Mouse (Mus musculus) lung, embryonic 14.5 days (tissue): ENCODE data around the gene Gm10663. TPM values are rescaled to one million over a fixed set of nuclear protein-coding genes. Genes with fewer than 3 reads are reported as not detected.
A peak's percentile ranks its signal among the peaks of the same experiment; 100 is the strongest.

Experiments
- ATAC-seq: fragments of 200-750 bp; cut with Nextera tagmentation; 2 replicates; pipeline ENCODE4 v1.8.0; 2017; ENCODE audit warnings: mild to moderate bottlenecking, moderate TSS enrichment, moderate library complexity; ENCODE audit not compliant: insufficient read depth
- DNase-seq: peaks from one replicate; pipeline ENCODE4 v3.0.0-alpha.2; 2015
- H3K27ac ChIP-seq: fragments of 300-500 bp; sonication (generic); 2 replicates; pipeline ENCODE4 v1.5.1; 2014; ENCODE audit warnings: low read depth, mild to moderate bottlenecking, moderate library complexity
- H3K27me3 ChIP-seq: fragments of 300-500 bp; sonication (generic); 2 replicates; pipeline ENCODE4 v1.6.1; 2014; ENCODE audit warnings: low read length, control low read depth; ENCODE audit not compliant: insufficient read depth
- H3K36me3 ChIP-seq: fragments of 300-500 bp; sonication (generic); 2 replicates; pipeline ENCODE4 v1.6.1; 2014; ENCODE audit warnings: control low read depth; ENCODE audit not compliant: insufficient read depth
- H3K4me1 ChIP-seq: fragments of 300-500 bp; sonication (generic); 2 replicates; pipeline ENCODE4 v1.6.1; 2014; ENCODE audit warnings: antibody characterized with exemption, control low read depth; ENCODE audit not compliant: insufficient read depth
- H3K4me2 ChIP-seq: fragments of 300-500 bp; sonication (generic); 2 replicates; pipeline ENCODE4 v1.6.1; 2014; ENCODE audit warnings: mild to moderate bottlenecking
- H3K4me3 ChIP-seq: fragments of 300-500 bp; sonication (generic); 2 replicates; pipeline ENCODE4 v1.5.1; 2014; ENCODE audit warnings: low read depth, low read length
- H3K9ac ChIP-seq: fragments of 300-500 bp; sonication (generic); 2 replicates; pipeline ENCODE4 v1.6.1; 2014
- H3K9me3 ChIP-seq: fragments of 300-500 bp; sonication (generic); 2 replicates; pipeline ENCODE4 v1.6.1; 2016; ENCODE audit warnings: low read depth, low read length, control low read depth
- CTCF ChIP-seq: IDR thresholded peaks from 2 replicates; pipeline ENCODE4 v1.5.1; 2016; ENCODE audit warnings: antibody characterized with exemption, low read depth
- WGBS: fragments of 180-500 bp; shearing (Covaris S2); extraction: QIAGEN DNeasy Blood & Tissue Kit; methylation state at CpG from one replicate; pipeline ENCODE4 v1.1.7; 2014; 5-methylcytosine and 5-hydroxymethylcytosine counted together
- polyA plus RNA-seq: library from polyadenylated mRNA; unstranded; fragments of >200 nt; fragmentation: Nextera tagmentation; extraction: Ambion mirVana; gene quantifications from 2 replicates; pipeline ENCODE4 v1.2.1, GENCODE M21; 2014

Gene Gm10663
- polyA plus RNA-seq, 1 experiment from 2014 or later: not detected

DNA sequence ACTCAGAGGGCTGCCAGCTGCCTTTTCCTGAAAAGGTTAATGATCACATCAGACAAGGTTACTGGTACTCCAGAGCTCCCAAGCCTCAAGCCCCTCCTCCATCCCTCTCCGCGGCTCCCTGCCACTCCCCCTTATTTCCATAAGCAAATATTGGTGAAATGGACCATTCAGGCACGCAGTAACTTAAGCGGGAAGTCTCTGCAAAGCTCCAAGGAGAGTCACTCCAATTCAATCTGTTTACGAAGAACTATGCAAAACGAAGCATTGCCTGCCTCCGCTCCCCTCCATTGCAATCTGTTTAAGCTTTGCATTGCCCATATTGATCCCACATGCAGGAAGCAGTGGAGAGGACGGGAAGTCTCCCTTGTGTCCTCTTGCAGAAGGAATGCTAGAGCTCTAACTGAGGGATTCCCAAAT, 37.7 kb upstream of the Gm10663 start, which contains the start of gene Apela:
Gene Apela (minus strand): TSS at position 220 of the 417 bp plus-strand sequence.
- no peaks in the 10 kb centered on the region for H3K36me3 ChIP-seq
- no peaks in the 10 kb centered on the region for H3K4me1 ChIP-seq
- H3K4me2 ChIP-seq: peak within 1 kb of the TSS; percentile 63
- peak within 1 kb of the TSS; percentile 20 for H3K4me3 ChIP-seq
- H3K9ac ChIP-seq: peak within 1 kb of the TSS; percentile 10; the same call in 1 of the 2 replicates
- H3K9me3 ChIP-seq: no peaks in the 10 kb centered on the region
- TF ChIP-seq CTCF: no peak
- under 1% methylated on average over 8 of the region's 8 CpGs for WGBS
- peak; percentile 80 for DNase-seq
- no peak within 1 kb of the TSS for H3K27ac ChIP-seq
- H3K27me3 ChIP-seq: no peaks in the 10 kb centered on the region
- ATAC-seq: peak; percentile 95

DNA sequence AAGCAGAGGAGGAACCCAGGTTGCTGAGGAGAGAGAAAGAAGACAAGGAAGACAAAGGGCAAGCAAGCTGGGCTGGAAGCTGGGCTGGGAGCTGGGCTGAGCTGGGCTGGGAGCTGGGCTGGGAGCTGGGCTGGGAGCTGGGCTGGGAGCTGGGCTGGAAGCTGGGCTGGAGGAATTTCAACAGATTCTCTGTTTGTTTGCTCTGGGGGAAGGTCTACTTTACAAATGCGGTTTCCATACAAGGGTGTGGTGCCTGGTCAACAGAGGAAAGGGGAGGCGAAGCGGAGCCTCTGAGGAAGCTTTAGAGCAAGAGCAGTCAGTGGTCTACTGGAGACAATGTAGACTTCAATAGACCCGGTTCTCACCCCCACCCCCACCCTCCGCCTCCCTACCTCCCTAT, 28.3 kb upstream of the Gm10663 start:
- 27% methylated on average over 5 of the region's 5 CpGs for WGBS
- Histone ChIP-seq H3K36me3 (no peaks in the 10 kb centered on the region), H3K9ac (no peak overlapping the region), H3K27me3 (no peaks in the 10 kb centered on the region), H3K4me2 (peak overlapping the region; percentile 27), H3K9me3 (no peaks in the 10 kb centered on the region), H3K4me1 (no peaks in the 10 kb centered on the region), H3K4me3 (no peak overlapping the region), H3K27ac (no peak overlapping the region)
- peak; percentile 82 for ATAC-seq
- no peak for TF ChIP-seq CTCF
- DNase-seq: peak; percentile 21

DNA sequence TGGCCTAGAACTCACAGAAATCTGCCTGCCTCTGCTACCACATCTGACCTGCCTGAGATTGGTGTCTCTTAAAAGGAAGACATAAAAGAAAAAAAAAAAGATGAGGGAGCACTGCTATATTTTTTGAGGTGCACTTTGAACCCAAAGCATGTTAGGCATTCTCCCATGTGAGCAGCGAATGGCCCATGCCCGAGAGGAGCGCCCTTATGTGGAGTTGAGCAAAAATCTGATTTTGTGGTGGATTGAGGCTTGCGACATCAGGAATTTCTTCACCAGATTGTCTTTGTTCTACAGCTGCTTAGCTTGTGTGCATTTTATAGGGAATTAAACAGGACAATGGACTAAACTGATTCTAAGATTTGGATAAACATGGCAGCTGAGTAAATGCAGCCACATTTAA, 27.6 kb upstream of the Gm10663 start:
- no peaks in the 10 kb centered on the region for H3K9me3 ChIP-seq
- no peaks in the 10 kb centered on the region for H3K27me3 ChIP-seq
- no peak for DNase-seq
- H3K27ac ChIP-seq: no peak overlapping the region
- H3K36me3 ChIP-seq: no peaks in the 10 kb centered on the region
- H3K9ac ChIP-seq: no peak overlapping the region
- H3K4me2 ChIP-seq: no peak overlapping the region
- no peak for TF ChIP-seq CTCF
- H3K4me1 ChIP-seq: no peaks in the 10 kb centered on the region
- WGBS: 89% methylated on average over 4 of the region's 4 CpGs
- ATAC-seq: no peak
- H3K4me3 ChIP-seq: no peak overlapping the region

DNA sequence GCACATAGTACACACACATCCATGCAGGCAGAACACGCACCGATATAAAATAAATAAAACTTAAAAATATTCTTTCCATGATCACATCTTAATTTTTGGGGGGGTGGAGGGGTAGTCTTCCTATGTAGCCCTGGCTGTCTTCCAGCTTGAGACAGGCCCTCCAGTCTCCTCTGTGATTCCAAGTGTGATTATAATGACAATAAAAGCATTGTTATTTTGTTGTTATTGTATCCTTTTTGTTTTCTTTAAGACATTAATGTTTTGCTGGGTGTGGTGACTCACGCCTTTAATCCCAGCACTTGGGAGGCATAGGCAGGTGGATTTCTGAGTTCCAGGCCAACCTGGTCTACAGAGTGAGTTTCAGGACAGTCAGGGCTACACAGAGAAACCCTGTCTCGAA, 27.0 kb upstream of the Gm10663 start:
- Histone ChIP-seq H3K4me2 (no peak overlapping the region), H3K4me3 (no peak overlapping the region), H3K27ac (no peak overlapping the region), H3K9ac (no peak overlapping the region), H3K36me3 (no peaks in the 10 kb centered on the region), H3K27me3 (no peaks in the 10 kb centered on the region), H3K4me1 (no peaks in the 10 kb centered on the region), H3K9me3 (no peaks in the 10 kb centered on the region)
- TF ChIP-seq CTCF: no peak
- ATAC-seq (no peak), DNase-seq (no peak)
- WGBS: 79% methylated on average over 4 of the region's 4 CpGs

DNA sequence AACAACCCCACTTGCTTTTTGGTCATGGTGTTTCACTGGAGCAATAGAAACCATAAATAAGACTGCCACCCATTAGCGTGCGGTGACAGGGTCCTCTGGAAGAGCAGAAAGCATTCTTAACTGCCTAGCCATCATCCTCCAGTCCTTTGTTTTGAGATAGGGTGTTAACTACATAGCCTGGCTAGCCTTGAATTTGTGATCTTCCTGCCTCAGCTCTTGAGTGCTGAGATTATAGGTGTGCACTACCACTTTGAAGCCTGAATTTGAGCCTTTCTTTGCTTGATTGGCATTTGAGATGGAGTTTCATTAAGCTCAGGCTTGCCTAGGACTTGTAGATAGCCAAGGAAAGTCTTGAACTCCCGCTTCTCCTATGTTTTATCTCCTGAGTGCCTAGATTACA, 21.3 kb upstream of the Gm10663 start:
- H3K27ac ChIP-seq: no peak overlapping the region
- H3K4me1 ChIP-seq: no peaks in the 10 kb centered on the region
- H3K4me2 ChIP-seq: no peak overlapping the region
- ATAC-seq (no peak), DNase-seq (no peak)
- no peaks in the 10 kb centered on the region for H3K36me3 ChIP-seq
- 88% methylated on average over 3 of the region's 3 CpGs for WGBS
- no peak for TF ChIP-seq CTCF
- no peak overlapping the region for H3K9ac ChIP-seq
- H3K9me3 ChIP-seq: no peaks in the 10 kb centered on the region
- no peaks in the 10 kb centered on the region for H3K27me3 ChIP-seq
- H3K4me3 ChIP-seq: no peak overlapping the region

DNA sequence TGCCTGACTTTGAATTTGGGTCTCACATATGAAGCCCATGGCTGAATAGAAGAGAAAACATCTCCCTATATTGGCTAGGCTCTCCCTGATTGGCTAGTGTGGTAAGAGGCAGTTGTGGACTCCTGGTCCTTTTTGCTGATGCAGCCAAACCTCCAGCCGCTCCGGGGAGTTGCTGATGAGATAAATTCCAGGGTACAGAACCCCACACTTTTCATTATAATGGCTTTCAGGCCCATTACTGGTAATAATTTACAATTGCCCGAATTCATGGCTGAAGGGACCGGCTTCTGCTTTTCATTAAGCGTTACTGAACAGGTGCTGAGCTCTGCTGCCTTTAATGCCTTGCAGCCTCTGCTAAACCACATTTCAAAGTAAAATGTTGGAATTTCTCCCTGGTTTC, 20.9 kb upstream of the Gm10663 start:
- no peak overlapping the region for H3K27ac ChIP-seq
- H3K4me2 ChIP-seq: no peak overlapping the region
- H3K4me1 ChIP-seq: no peaks in the 10 kb centered on the region
- no peaks in the 10 kb centered on the region for H3K36me3 ChIP-seq
- ATAC-seq: no peak
- no peak overlapping the region for H3K9ac ChIP-seq
- no peak for DNase-seq
- no peaks in the 10 kb centered on the region for H3K9me3 ChIP-seq
- no peak for TF ChIP-seq CTCF
- no peak overlapping the region for H3K4me3 ChIP-seq
- 66% methylated on average over 5 of the region's 5 CpGs for WGBS
- no peaks in the 10 kb centered on the region for H3K27me3 ChIP-seq

DNA sequence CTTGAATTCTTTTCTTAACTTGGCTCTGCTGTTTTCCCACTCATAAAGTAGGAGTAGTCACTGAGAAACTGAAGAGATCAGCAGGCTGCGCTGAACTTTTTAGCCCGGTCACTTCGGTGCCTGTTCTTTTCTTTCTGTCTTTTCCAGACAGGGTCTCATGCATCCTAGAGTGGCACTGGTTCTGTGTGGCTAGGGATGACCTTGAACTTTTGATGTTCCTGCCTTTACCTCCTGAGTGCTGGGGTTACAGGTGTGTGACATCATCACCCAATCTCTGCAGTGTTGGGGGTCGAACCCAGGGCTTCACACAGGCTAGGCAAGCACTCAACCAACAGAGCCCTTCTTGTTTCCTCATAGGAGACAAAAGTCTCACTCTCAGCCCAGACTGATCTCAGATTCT, 18.1 kb upstream of the Gm10663 start:
- H3K4me3 ChIP-seq: no peak overlapping the region
- TF ChIP-seq CTCF: no peak
- H3K27me3 ChIP-seq: no peaks in the 10 kb centered on the region
- no peak overlapping the region for H3K27ac ChIP-seq
- no peak overlapping the region for H3K4me2 ChIP-seq
- no peaks in the 10 kb centered on the region for H3K36me3 ChIP-seq
- no peak overlapping the region for H3K9ac ChIP-seq
- WGBS: 90% methylated on average over 4 of the region's 4 CpGs
- no peaks in the 10 kb centered on the region for H3K4me1 ChIP-seq
- no peak for ATAC-seq
- DNase-seq: no peak
- no peaks in the 10 kb centered on the region for H3K9me3 ChIP-seq

DNA sequence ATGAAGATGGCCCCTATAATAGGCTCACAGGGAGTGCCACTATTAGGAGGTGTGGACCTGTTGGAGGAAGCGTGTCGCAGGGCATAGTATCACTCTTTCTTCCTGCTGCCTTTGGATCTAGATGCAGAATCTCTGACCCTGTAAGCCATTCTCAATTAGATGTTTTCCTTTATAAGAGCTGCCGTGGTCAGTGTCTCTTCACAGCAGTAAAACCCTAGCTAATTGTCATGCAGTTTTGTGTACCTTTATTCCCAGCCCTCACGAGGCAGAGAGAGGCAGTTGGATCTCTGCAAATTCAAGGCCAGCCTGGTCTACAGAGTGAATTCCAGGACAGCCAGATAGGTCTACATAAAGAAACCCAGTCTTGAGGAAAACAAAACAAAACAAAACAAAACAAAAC, 12.6 kb upstream of the Gm10663 start:
- Histone ChIP-seq H3K27ac (no peak overlapping the region), H3K36me3 (no peaks in the 10 kb centered on the region), H3K27me3 (no peaks in the 10 kb centered on the region), H3K4me3 (no peak overlapping the region), H3K4me1 (no peaks in the 10 kb centered on the region), H3K9me3 (no peaks in the 10 kb centered on the region), H3K9ac (no peak overlapping the region), H3K4me2 (no peak overlapping the region)
- no peak for ATAC-seq
- 78% methylated on average over 4 of the region's 4 CpGs for WGBS
- no peak for DNase-seq
- no peak for TF ChIP-seq CTCF
